Mouse (Mus musculus) left cerebral cortex, postnatal 10 days (tissue): ENCODE results near the gene Zfp746. TPM values are rescaled to one million over a fixed set of nuclear protein-coding genes. Genes with fewer than 3 reads are reported as not detected.

Experiments
- DNase-seq, 2 experiments: peaks; one replicate each; pipeline ENCODE4 v3.0.0; 2021 to 2022; ENCODE audit warnings: low spot score in 2 of 2, mixed read lengths in 1 of 2; ENCODE audit errors: extremely low spot score in 1 of 2
- intact Hi-C: fragments of 180-260 bp; cut with DNase I; formaldehyde crosslinking; loops from one replicate; pipeline ENCODE4 v1.15.1; 2025
- microRNA-seq: library from miRNA; unstranded; fragments of <30 nt; microRNA quantifications from one replicate; pipeline ENCODE4 v1.2.0, GENCODE M21; 2022
- total RNA-seq, 2 experiments: library from RNA; stranded (reverse); gene quantifications; 2 replicates each; pipeline ENCODE4 v1.2.3; 2021

The Zfp746 gene
- total RNA-seq, 2 experiments from 2014 or later: 28.7 to 29.6 TPM

DNA sequence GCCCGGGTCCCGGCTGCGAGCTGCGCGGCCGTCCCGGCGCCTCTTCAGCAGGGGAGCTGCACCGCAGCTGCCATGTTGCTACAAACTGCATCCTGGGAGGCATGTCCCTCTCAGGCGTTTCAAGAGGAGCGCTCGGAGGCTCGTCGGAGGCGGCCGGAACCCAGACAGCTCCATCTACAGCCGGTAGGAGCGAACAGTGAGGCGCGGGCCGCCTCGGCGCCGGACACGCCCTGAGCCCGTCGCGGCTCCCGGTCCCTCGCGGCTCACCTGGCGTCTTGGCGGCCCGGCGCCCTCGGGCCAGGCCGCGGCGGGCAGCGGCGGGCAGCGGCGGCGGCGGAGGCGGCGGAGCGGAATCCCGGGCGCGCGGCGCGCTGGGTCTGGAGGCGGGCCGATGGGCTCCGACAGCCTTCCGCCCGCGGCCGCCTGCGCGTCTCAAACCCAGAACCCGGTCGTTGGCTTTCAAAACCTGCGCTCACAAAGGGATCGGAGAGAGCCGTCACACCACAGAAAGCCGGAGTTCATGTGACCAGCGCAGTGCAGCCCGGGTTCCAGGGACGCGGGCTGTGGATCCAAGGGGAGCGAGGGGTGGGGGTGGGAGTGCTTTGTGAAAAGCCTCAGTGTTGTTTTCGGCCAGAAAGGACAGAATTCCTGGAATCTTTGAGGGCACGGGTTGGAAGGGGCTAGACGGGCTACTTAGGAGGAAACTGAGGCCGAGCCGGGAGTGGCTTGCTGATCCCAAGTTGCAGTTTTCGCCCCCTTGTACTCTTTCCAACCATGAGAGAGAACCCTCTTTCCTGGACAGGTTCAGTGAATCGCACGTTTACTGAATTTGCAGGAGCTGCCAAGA is 37.7 kb downstream of the Zfp746 start, which contains the start of gene Zfp777:
Zfp777 (minus strand) TSS at position 486 of the 847 bp plus-strand sequence.
- intact Hi-C loops: no loop called here
- peak; percentile 78 to 90 for DNase-seq

DNA sequence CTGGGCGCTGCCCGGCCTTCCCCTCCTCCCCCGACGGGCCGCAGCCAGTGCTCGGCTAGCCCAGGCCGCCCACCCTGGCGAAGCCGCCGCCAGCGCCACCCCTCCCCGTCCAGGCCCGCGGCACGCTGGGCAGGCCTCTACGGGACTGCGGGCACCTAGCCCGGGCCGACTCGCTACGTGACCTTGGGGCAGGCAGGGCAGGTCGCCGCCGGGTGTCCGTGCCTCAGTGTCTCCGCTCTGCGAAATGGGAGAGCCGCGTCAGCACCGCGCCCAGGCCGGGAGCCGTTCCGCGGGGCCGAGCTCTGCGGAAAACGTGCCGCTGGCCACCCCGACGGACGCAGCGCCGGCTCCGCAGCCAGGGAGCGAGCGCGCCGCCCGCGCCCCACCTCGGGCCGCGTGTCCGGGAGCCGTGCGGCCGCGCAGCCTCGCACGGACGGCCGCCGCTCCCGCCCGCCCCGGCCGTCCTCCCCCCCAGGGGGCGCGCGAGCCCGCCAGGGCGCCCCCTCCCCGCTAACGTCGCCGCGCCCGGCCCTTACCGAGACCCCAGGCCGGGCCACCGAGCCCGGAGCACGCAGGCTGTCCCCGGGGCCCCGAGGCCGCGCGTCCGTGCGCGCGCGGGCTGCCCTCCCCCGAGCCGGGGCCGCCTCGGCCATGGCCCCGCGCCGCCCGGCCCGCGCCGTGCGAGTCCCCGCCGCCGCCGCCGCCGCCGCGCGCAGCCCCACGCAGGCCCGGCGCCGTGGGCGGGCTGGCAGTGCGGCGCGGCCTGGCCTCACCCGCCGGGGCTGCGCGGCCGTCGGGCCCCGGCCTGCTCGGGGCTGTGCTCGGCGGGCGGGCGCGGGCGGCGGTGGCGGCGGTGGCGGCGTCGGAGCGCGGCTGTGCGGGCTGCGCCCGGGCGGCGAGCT is 38.7 kb downstream of the Zfp746 start:
- intact Hi-C loops: no loop called here
- DNase-seq: peak in 1 of 2 experiments; percentile 70

DNA sequence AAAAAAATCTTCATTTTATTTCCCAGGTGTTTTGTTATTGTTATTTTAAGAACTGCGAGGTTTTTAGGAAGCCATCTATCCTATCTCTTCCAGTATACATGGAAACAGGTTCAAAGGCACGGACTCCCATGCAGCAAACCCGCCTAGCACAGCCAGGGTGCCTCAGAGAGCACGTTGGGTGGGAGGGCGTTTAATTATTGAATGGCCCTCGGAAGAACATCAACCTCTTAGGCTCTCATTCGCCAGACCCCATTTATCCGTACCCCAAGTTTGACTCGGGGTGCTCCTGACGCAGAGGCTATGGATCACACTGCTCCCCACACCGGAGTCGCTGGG is 39.3 kb downstream of the Zfp746 start:
- intact Hi-C loops: no loop called here
- DNase-seq: no peak

DNA sequence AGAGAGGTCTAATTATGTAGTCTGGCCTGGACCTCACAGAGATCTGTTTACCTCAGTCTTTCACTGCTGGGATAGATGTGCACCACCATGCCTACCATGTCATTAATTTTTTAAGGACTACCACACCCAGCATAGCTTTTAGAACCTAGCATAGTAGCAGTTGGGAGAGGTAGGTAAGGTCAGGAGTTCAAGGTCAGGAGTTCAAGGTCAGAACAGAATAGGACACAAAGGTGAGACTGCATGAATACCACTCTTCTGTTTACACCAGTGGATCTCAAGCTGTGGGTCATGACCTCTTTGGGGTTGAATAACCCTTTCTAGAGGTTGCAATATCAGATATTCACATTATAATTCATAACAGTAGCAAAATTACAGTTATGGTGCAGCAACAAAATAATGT is 53.7 kb downstream of the Zfp746 start:
- intact Hi-C loops: no loop called here
- DNase-seq: no peak

DNA sequence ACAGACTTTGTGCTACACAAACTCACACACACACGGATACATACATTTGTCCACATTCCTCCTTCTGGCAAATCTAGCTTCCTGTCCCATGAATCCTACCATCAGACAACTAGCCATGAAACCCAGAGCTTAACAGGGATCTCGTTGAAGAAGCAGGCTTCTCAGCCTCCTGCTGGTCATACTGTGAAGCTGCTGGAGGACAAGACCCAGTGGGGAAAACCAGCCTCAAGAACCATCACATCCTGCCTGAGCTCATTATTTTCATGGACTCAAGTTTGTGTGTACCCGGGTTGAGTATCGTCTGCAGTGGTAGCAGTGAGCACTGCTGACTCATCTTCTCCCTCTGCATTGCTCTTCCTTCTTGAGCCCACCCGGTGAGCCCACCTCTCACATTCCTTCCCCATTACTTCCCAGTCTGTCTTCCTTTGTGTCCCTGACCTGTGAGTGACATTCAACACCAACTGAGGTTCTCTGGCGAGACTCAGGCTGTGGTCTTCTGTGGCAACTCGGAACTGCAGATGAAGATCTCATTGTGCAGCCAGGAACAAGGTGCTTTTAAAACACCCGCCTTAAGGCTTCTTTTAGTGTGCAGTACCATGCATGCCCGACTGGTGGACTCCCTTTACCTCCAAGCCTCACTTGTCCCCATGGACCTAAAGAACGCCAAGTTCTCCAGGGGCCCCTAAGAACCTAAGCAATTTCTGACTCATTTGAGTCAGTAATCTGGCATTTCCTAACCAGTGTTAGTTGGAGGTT is 60.3 kb downstream of the Zfp746 start:
- intact Hi-C loops: no loop called here
- no peak for DNase-seq

DNA sequence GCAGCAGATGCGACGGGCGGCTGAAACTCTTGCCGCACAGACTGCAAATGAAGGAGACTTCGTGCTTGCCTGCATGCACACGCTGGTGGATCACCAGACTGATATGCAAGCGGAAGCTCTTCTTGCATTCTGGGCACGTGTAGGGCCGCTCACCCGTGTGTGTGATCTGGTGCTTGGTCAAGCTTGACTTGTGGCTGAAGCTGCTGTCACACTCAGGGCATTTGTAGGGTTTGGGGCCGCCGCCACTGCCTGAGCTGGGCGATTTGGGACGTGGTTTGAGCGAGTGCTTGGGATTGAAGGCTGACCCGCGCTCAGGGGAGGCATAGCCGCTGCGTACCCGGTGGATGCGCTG is 61.4 kb downstream of the Zfp746 start:
- intact Hi-C loops: no loop called here
- DNase-seq: no peak

DNA sequence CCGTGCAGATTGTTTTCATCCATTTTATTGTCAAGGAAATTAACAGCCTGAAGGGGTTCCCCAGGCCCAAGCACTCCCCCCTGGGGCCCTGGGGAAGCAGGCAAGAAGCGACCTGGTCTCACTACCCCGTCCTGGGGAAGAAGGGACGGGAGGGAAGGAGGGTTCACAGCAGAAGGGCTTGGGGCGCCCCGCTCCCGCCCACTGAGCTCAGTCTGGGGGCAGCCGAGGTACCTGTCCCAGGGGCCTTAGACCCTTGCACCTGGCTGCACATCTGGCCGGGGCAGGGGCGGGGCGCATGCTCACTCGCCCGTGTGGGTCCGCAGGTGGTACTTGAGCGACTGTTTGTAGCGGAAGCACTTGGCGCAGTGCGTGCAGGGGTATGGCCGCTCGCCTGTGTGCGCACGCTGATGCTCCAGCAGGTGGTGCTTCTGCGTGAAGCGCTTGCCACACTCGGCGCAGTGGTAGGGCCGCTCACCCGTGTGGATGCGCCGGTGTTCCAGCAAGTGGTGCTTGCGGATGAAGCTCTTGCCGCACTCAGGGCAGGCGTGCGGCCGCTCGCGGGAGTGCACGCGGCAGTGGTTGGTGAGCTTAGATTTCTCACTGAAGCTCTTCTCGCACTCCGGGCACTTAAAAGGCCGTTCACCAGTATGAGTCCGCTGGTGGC is 61.9 kb downstream of the Zfp746 start:
- DNase-seq: peak in 1 of 2 experiments; percentile 33
- intact Hi-C loops: no loop called here

DNA sequence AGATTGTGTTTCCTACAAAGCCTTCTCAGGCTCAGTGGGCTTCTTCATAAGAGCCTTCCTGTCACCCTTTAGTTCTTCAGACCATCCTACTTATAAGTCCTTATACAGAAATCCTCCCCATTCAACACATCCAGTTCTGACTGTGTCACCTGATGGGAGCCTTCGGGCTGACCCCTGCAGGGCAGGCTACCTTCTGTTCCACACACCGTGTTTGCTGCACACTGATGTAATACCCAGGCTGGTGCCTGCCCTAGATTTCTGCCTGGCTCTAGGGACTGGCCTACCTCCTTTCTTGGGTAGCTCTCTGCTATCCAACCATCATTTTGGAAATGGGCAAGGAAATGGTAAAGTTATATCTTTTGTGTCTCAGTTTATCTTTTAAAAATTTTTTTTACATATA is 63.7 kb downstream of the Zfp746 start:
- intact Hi-C loops: no loop called here
- DNase-seq: no peak

DNA sequence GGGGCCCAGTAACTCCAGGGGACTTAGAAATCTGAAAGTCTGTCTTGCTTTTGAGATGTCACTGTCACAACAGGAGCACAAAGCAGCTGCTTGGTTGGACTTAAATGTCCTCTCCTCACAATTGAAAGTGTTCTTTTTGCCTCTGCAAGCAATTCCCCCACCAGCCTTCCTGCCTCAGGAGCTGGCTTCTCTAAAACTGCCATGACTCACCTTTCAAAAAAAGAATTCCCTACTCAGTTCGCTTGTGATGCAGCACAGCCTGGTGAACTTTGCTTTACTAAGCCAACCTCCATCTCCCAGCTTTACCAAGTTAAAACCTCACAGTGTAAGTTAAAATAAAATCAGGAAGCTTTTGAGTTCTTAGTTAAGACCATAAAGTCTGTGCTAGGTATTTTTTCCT is 64.7 kb downstream of the Zfp746 start:
- DNase-seq: no peak
- intact Hi-C loops: no loop called here

DNA sequence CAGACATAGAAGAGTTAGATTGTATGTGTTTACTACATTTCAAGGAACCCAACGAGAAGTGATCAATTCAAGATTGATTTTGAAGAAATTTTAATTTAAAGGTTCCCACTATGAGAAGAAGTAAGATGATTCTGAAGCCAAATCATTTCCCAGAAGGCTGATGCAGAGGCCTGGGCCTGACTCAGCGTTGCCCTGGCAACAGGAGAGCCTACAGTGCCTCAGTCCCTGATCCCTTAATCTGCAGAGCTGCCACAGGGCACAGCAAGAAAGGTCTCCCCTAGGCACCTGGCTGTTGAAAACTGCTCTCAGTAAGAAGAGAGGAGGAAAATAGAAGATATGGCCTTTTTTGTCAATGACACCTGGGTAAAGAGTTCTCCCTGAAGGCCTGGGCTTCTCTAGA is 66.4 kb downstream of the Zfp746 start:
- DNase-seq: no peak
- intact Hi-C loops: no loop called here

DNA sequence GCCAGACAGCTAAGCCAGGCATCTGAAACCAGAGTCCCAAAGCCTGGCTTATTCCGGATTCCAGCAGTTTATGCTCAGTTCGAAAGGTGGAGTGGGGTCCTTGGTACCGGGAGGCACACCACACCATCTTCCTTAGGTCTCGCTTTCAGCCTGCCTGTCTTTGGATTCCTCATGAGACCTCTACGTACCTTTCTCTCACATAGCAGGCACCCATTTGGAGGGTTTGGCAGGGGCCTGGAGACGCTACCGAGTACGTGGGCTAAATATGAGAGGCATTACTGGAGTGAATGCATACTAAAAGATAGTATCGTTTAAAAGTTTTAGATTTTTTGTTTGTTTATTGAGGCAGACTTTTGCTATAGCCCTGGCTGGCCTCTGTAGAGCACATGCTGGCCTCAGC is 69.6 kb downstream of the Zfp746 start:
- DNase-seq: no peak
- intact Hi-C loops: no loop called here

DNA sequence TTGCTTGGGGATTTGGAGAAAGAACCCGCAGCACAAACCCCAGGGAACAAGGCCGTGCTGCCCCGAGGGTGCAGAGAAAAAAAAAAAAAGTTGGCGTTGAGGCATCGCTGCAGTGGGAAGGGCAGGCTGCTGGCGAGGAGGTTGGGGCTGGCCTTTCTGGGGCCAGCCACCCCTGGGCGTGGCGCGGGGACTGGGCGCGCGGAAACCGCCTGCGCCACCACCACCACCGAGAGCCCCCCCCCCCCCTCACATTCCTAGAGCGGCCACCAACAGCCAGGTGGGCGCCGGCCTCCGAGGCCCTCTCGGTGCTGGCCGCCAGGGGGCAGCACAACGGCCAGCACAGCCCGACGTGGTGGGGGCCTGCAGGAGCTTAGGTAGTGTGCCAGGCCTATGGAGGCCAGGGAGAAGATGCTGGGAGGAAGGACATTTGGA is 70.3 kb downstream of the Zfp746 start:
- DNase-seq: peak in 1 of 2 experiments; percentile 86
- intact Hi-C loops: no loop called here

Small RNA genes within 50 kb of the gene (microRNA-seq; reads per million reads assigned to microRNA genes)
- not detected for gene Gm24563

Other genes with a start within 250 kb of the Zfp746 start
- gene Zfp282, start 209.4 kb downstream of the Zfp746 start, total RNA-seq: 10 to 100 TPM; 26.6 to 28.1 TPM
- 10 to 100 TPM; 14.8 to 16.7 TPM for gene Zfp212, start 166.1 kb downstream of the Zfp746 start, total RNA-seq
- gene Zfp956, start 133.2 kb downstream of the Zfp746 start, total RNA-seq: 10 to 100 TPM; 23.8 to 24.8 TPM
- 10 to 100 TPM; 36.3 to 42.1 TPM for gene Zfp777, start 37.7 kb downstream of the Zfp746 start, total RNA-seq